Mouse (Mus musculus): Measurements from ENCODE around the gene Chchd2. TPM values are rescaled to one million over a fixed set of nuclear protein-coding genes. Genes with fewer than 3 reads are reported as not detected.

Gene Chchd2
- polyA plus RNA-seq, 1 experiment from 2014 or later, result 815 TPM

Other genes with a start within 250 kb of the Chchd2 start
- gene Zfp11, start 217.4 kb downstream of the Chchd2 start, polyA plus RNA-seq (2015; fragmentation: Nextera tagmentation; extraction: Ambion mirVana), result 4.2 and 5.3 TPM in 2 replicates
- gene Sept14, start 179.0 kb downstream of the Chchd2 start, polyA plus RNA-seq (2015; fragmentation: Nextera tagmentation; extraction: Ambion mirVana), result not detected in 2 replicates
- gene Mrps17, start 172.0 kb downstream of the Chchd2 start, polyA plus RNA-seq (2015; fragmentation: Nextera tagmentation; extraction: Ambion mirVana), result 164 and 173 TPM in 2 replicates
- gene Nipsnap2, start 162.4 kb downstream of the Chchd2 start, polyA plus RNA-seq (2015; fragmentation: Nextera tagmentation; extraction: Ambion mirVana), result 94.7 and 98.7 TPM in 2 replicates
- gene Psph, start 100.0 kb downstream of the Chchd2 start, polyA plus RNA-seq (2015; fragmentation: Nextera tagmentation; extraction: Ambion mirVana), result 32.7 and 33.5 TPM in 2 replicates
- 40.1 and 51.4 TPM in 2 replicates for gene Sumf2, start 40.5 kb downstream of the Chchd2 start, polyA plus RNA-seq (2015; fragmentation: Nextera tagmentation; extraction: Ambion mirVana)
- gene Zbed5, start 8.3 kb upstream of the Chchd2 start, polyA plus RNA-seq (2015; fragmentation: Nextera tagmentation; extraction: Ambion mirVana), result 4.3 and 4.4 TPM in 2 replicates
- 0.39 and 0.43 TPM in 2 replicates for gene Phkg1, start 11.1 kb upstream of the Chchd2 start, polyA plus RNA-seq (2015; fragmentation: Nextera tagmentation; extraction: Ambion mirVana)
- gene Nupr1l, start 21.1 kb upstream of the Chchd2 start, polyA plus RNA-seq (2015; fragmentation: Nextera tagmentation; extraction: Ambion mirVana), result 2.6 and 3.1 TPM in 2 replicates
- 18.8 and 19.2 TPM in 2 replicates for gene Vkorc1l1, start 54.5 kb upstream of the Chchd2 start, polyA plus RNA-seq (2015; fragmentation: Nextera tagmentation; extraction: Ambion mirVana)
- gene Gusb, start 115.6 kb upstream of the Chchd2 start, polyA plus RNA-seq (2015; fragmentation: Nextera tagmentation; extraction: Ambion mirVana), result 65.0 and 67.4 TPM in 2 replicates
- gene Asl, start 141.8 kb upstream of the Chchd2 start, polyA plus RNA-seq (2015; fragmentation: Nextera tagmentation; extraction: Ambion mirVana), result 26.1 and 31.2 TPM in 2 replicates
- 37.0 and 41.3 TPM in 2 replicates for gene Crcp, start 141.8 kb upstream of the Chchd2 start, polyA plus RNA-seq (2015; fragmentation: Nextera tagmentation; extraction: Ambion mirVana)
- gene Tpst1, start 185.9 kb upstream of the Chchd2 start, polyA plus RNA-seq (2015; fragmentation: Nextera tagmentation; extraction: Ambion mirVana), result 56.2 and 58.1 TPM in 2 replicates